Mouse (Mus musculus) embryonic fibroblast, embryonic 13.5 days (primary cell): ENCODE measurements around the gene Hsf4.

ENCODE experiments used
- CTCF ChIP-seq: IDR thresholded peaks from 2 replicates; pipeline ENCODE4 v1.5.1; 2011; ENCODE audit warnings: mild to moderate bottlenecking, control low read depth, low read length, moderate library complexity, borderline replicate concordance; ENCODE audit not compliant: insufficient read depth
- POLR2A ChIP-seq: IDR thresholded peaks from 2 replicates; pipeline ENCODE4 v1.6.1; 2011; ENCODE audit warnings: low read depth, mild to moderate bottlenecking, control low read depth, low read length, moderate library complexity

- TF ChIP-seq POLR2A (no peak), CTCF (no peak)
These were observed 12.2 kb downstream of the Hsf4 start for GRCm38 (mm10) chr8:105281821-105282220.
